Mouse (Mus musculus): Measurements from ENCODE around the gene Ptbp3.

Ptbp3 gene

DNA sequence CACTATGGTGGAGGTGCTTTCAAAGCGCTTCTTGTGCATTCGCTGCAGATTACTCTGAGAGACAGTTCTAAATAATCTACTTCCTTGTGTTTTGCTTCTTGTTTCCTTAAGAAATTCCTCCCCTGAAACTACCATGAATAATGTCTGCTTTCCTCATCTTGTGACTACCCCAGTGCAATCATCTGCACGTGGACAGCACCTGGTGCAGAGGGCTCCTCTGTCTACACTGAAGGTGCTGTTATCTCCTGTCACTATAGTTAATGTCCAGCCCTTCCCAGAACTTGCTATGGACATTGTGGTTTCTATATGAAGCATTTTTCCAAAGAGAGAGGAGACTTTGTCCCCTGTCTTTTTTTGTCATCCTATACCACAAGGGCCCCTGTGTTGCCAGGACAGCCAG, 4.4 kb upstream of the Ptbp3 start:
- no peak for DNase-seq

DNA sequence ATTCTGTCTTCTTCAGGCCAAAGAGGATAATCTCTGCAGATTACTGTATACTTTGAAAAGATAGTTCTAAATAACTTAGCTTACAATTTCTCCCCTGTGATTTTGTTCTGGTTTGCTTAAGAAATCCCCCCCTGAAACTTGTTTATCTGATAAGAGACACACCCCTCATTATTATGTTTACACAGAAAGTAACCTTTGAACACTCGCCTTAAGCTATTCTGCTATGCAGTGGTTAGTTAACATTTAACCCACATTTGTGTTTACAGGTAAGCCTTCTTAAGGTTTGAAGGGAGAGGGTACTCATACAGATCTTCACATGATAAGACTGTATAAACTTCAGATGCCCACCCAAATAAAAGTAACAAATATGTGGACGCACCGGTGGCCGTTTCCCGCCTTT, 3.7 kb upstream of the Ptbp3 start:
- no peak for DNase-seq

DNA sequence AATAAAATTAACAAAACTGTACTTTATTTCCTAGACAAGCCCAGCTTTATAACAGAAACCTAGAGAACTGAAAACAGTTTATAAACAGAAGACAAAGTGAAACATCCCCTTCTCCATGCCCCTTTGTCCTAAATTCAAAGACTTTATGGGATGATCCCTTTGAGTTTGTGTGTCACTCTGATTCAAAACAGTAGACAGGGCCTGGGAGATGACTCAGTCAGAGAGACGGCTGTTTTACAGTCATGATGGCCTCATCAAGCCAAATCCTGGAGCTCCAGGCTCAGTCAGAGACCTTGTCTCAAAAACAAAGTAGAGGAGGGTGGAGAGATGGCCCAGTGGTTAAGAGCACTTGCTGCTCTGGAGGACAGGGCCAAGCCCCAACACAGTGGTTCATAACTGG, 2.7 kb upstream of the Ptbp3 start:
- no peak for DNase-seq

DNA sequence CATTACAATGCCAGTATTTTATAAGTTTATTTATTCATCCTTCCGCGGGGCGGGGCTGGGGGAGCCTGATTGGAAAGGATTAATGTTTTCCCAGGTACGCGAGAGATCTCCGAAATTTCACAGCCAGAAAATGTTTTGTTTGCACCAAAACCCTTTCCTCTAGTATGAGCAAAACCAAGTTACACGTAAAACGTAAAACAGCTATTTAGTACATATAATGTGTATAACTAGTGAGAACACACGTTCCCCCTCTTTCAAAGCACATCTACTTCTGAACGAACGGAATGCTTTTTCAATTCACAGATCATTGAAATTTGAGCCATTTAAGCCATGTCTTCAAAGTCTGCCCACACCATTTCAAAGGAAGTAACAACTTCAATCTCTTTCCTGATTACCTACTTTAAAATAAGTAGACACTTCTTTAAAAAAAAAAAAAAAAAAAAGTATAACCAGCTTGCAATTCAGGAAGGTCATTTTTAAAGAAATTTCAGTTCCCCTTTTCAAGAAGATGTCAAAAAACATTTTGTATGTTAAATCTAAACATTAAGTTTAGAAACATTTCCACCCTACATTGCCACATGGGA, 905 bp upstream of the Ptbp3 start:
- DNase-seq, result no peak

DNA sequence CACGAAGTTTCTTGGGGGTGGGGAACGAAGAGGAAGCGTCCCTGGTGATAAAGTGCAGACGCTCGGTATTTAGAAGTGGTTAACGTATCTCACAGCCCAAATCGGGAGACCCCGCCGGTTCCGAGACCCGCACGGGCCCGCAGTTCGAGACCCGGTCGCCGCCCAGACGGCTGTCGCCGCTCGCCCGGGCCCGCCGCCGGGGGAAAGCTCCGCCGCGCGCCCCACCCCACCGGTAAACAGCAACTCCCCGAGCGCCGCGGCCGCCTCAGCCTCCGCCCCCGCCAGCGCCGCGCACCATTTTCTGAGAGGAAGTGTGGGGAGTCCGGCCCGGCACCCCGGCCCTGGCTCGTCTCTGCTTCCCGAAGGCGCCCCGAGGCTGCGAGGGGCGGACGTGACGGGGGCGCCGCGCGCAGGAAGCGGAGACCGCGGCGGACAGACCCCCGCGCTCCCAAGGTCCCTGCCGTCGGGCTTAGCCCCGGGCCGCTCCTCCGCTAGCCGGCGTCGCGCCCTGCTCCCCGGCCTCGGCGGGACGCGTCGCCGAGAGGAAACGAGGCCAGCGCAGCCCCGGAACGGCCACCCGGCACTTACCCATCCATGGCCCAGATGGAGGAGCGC, 497 bp downstream of the Ptbp3 start:
- DNase-seq, result peak; percentile 67

DNA sequence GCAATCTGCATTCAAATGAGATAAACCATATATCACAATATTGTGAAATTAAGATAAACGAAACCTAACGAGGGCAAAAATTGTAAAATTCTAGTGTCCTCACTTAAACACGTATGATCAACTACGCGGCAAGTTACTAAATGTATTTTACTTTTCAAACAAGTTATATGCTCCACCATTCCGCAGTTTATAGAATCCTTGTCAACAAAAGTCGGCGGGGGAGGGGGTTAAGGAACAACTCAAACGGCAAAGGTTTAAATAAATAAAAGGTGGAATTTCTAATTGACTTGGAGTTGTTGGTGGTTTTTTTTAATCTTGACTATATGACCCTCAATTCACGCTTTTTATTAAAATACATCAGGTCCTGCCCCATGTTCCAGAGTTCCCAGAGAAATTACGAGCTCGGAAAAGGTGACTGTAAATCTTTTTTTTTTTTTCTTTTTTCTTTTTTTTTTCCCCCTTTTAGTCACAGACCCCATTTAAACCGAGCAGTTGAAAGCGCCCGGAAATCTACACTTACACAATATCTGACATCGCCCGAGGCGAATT, 1.1 kb downstream of the Ptbp3 start:
- no peak for DNase-seq

DNA sequence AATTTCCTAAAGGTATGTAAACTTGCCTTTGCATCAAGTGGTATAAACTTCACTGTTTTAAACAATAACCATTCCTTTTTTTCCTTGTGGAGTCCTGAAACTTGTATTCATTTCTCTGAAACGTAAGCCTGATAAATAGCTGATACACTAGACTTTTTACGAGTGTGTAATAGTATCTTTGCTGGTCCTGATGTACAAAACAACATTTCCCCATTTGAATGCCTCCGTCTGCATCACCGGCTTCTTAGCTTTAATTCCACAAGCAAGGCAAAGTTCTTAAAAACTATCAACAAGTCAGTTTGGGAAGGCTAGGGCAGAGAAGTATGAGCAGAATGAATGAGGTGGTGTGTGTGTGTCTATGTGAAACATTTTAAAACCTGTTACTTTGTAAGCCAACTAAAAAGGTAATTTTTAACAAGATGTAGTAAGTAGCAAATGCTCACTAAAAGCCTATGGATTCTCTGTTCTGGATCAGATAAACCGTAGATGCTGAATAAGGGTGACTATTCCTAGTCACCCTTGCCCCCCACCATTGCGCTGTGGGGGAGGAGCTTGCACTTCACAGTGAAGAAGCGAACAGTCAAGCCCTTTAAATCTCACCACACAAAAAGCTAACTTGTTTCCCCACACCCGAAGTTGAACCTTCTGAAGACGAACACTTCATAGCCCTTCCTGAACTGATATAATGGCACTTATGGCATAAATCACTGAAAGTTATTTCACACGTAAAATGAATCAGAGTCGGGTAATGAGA, 1.9 kb downstream of the Ptbp3 start:
- no peak for DNase-seq

DNA sequence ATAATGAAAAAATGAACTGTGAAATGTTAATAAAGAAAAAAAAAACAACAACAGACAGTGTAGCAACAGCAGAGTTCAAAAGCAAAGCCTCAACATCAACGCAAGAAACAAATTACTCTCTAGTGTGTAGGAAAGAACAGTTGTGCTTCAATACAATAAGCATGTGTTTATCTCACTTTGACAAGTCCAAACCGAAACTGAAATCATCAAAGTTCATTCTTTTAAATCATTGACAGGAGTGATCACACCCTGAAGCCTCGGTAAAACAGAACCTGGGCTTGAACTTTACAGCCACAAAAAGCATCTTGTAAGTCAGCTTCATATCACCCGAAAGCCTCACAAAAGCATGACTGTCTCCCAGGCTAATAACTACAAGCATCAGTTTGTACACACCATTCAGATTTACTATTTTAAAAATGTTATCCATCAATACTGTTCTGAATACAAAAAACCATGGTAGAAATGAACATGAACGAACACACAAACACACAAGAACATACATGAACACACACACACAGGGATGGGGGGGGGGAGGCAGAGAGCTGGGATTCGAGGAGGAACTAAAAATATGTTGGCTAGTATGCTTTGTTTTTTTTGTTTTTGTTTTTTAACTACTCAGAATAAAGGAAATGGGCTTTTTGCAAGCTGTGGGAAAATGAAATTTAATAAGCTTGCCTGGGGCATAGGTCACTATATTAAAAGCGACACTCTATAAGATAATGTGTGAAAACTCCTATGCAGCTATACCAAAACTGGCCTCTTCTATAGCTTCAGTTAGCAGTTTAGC, 2.7 kb downstream of the Ptbp3 start:
- DNase-seq, result no peak

DNA sequence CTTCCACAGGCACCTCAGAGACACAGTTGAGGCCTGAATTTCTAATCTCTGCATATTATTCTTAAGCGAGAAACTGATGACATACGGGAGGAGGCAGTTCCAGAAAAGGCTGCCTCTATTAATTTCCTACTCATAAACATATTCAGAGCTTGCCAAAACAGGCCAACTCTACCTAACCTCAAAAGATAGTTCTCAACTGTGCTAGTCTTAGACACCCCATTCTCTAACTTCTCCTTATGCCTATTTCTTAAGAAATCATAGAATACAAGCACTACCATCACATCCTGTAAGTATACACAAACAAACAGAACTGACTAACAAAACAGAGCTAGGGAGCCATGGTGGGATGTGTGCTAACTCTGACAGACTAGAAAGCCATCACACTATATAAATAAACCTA, 4.5 kb downstream of the Ptbp3 start:
- DNase-seq, result no peak

DNA sequence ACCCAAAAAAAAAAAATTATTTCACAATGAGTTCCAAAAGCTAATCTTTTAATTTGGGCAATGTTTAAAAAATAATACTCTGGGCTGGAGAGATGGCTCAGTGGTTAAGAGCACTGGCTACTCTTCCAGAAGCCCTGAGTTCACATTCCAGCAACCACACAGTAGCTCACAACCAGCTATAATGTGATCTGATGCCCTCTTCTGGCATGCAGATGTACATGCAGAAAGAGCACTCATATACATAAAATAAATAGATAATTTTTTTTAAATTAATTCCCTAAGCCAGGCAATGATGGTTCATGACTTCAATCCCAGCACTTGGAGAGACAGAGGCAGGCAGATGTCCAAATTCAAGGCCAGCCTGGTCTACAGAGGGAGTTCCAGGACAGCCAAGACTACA, 6.2 kb downstream of the Ptbp3 start:
- no peak for DNase-seq

DNA sequence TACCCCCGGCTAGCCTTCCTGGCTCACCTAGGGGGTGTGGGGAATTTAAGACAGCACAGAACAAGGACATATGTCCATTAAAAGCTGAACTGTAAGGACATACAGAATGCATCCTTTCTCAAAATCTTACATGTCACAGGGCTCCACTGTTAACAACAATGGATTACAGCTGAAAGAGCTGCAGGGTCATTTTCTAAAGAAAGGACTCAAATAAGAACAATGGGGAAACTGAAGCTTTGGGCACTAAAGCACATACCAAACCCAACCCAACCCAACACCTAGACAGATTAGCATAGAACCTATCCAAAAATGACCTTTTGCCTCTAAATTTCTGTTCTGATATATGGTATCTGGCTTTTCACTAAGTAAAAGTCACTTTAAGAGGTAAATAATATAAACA, 12.9 kb downstream of the Ptbp3 start:
- no peak for DNase-seq

DNA sequence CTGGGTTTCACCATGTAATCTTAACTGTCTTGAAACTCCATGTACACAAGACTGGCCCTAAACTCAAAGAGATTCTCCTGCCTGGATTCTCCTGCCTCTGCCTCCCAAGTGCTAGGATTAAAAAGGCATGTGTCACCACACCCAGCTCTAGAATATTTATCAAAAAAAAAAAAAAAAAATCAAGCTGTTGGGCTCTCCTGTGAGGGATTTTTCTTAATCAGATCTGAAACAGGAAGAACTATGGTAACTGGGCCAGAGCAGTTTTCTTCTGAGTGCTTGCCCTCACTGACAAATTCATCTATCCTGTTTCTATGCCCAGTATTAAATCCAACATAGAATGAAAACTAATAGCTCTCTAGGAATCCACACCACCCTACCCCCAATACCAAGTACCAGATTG, 13.5 kb downstream of the Ptbp3 start:
- no peak for DNase-seq

DNA sequence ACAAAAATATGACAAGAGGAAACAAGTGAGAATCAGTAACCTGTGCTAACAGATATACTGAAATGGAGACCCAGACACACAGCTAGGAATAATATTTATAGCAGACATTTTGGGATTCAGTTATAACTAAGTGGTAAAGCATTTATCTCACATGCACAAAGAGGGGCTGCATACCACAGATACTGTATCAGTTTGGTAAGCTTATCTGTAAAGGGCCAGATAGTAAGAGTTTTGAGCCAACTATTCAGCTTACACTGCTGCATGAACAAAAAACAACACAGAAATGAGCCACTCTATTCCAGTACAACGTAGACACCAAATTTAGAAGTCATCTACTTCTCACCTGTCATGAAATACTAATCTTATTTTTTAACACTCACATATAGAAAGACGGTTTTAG, 15.9 kb downstream of the Ptbp3 start:
- no peak for DNase-seq

DNA sequence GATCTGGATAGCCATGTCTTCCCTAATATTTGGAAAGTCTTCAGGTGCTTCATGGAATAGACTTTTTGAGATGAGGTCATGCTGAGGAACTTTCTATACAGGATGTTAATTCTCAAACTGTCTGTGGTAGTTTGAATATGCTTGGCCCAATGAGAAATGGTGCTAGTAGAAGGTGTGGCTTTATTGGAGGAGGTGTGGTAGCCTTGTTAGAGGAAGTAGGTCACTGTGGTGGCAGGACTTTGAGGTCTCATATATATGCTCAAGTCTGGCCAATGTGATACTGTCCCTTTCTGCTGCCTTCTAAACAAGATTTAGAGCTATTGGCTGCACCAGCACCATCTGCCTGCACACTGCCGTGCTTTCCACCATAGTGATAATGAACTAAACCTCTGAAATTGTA, 18.0 kb downstream of the Ptbp3 start:
- DNase-seq, result no peak

DNA sequence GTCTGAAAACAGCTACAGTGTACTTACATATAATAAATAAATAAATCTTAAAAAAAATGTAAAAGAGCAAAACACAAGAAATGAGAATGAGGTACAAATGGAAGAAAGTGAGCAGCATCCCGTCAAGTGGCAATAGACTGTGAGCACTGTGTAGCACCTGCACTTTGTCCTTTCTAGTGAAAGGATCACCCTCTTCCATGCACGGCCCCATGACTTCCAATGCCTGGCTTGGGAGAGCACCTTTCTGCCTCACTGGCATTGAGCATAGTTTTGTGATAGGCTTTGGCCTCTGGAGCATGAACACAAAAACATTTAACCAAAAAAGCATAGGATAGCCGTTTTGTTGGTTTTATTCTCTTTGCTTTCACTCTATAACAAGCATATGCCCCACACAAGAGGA, 21.7 kb downstream of the Ptbp3 start:
- DNase-seq, result no peak

DNA sequence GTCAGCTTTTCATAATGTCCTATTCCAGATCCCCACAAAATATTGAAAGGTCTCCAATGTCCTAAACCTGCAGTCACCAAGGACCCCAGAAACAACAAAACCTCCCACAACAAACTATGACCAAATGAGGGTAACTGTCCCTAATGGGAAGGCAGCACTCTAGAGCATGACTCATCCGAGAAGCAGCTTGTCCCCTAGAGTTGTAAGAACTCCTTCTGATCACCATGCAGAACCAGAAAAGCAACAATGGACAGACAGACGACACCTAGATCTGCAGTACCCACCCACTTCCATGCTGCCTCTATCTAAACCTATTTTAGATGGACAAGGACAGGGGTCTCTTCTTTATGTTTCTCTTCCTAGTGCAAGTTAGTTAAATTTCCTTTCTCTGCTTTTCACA, 22.4 kb downstream of the Ptbp3 start:
- DNase-seq, result no peak

DNA sequence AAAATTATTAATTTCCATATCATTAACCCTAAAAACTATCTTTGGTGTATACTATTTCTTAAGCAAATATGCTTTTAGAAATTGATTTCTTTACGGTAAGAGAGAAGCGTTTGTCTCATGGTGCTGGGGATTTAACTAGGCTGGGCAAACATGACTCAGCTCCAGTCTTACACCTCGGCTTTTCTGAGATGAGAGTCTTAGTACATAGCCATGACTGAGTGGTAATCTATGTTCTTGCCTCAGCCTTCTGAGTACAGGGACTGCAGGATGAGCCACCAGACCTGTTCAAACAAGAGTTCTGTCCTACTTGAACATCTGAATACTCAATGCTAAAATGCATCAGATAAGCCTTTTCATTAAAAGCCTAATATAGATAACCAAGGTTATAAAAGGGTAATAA, 24.3 kb downstream of the Ptbp3 start:
- no peak for DNase-seq

DNA sequence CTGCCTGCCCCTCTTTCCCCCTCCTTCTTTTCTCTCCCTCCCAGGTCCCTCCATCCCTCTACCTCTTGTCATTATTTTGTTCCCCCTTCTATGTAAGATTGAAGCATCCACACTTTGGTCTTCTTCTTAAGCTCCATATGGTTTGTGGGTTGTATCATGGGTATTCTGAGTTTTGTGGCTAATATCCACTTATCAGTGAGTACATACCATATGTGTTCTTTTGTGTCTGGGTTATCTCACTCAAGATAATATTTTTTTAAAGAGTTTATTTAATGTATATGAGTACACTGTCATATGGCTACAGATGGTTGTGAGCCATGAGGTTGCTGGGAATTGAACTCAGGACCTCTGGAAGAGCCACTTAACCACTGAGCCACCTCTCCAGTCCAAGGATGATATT, 38.8 kb downstream of the Ptbp3 start:
- DNase-seq, result no peak

DNA sequence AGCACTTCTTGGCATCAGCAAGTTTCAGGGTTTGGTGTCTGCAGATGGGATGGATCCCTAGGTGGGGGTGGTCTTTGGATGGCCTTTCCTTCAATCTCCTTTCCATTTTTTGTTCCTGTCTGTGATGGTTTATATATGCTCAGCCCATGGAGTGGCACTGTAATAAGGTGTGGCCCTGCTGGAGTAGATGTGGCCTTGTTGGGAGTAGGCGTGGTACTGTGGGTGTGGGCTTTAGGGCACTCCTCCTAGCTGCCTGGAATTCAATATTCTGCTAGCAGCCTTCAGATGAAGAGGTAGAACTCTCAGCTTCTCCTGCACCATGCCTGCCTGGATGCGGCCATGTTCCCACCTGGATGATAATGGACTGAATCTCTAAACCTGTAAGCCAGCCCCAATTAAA, 39.6 kb downstream of the Ptbp3 start:
- DNase-seq, result no peak

DNA sequence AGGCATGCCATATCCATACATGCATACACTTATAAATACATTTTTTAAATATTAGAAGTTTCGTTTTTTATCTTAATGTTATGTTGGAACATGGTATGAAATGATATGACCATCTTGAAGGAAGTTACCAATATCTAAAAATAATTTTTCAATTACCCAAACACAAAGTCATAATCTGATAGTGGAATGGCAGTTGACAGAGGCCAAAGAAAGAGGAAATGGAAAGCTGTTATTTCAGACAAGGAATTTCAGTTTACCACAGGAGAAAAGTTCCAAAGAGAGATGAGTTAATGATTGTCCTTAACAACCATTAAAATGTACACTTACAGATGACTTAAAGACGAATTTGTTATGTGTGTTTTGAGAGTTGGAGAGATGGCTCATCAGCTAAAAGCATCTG, 41.4 kb downstream of the Ptbp3 start:
- DNase-seq, result no peak

DNA sequence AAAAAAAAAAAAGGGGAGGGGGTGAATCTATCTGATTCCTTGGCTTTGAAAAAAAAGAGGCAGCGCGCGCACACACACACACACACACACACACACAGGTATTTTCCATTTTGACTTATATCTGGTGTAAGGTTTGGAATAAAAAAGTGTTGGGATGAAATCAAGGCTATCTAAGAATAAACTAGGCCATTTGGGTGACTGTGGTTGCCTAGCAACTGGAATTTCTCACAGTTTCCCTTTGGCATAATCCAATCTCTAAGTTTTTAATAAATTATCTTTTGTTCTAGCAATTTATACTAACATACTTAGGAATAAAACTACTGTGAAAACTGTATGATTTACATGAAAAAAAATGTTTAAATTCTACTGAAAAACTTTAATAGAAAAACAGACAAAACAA, 42.5 kb downstream of the Ptbp3 start:
- DNase-seq, result no peak

DNA sequence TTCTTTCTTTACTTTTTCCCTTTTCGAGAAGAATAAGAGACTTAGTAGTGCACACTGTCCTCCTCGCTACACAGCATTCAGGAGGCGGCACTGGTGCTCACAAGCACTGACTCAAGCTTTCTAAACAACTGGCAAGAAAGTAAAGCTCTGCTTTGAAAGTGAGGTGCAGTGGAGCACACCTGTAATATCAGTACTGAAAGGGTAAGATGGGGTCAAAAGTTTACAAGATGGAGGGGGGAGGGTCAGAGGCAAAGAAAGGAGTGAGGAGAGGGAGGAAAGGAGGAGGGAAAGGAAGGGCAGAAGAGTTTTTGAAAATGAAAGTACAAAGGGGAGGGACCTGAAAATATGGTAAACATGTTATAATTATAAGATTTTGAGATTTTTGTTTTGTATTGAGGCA, 43.7 kb downstream of the Ptbp3 start:
- no peak for DNase-seq

DNA sequence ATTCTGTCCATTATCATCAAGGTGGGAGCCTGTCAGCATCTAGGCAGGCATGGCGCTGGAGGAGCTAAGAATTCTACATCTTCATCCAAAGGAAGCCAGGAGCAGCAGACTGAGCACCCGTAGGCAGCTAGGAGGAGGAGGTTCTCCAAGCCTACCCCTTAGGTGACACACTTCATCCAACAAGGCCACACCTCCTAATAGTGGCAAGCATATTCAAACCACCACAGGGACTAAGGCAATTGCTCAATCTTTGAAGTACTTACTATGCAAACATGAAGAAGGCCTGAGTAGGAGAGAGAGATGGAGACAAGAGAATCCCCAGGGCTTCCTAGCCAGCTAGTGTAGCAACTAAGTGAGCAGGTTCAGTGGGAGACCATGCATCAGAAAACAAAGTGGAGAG, 58.1 kb downstream of the Ptbp3 start:
- DNase-seq, result no peak

DNA sequence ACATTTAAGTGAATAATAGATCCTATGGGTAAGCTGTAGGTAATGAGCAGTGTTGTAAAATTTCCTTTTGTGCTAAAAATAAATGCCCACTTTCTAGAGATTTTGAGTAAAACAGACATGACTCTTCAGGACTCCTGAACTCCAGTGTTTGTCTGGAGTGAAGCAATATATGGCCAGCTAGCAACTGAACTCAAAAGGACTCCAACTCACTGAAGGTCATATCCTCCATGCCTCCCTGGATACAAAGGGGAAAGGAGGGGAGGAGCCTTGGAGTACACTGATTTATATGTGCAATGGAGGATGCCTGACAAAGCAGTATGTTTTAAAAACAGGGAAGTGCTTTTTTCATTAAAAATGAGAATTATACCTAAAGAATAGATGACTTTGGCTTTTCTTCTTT, 77.9 kb downstream of the Ptbp3 start:
- DNase-seq, result no peak

All from cerebellum, adult 11-12 months (tissue).